8 mouse cellular contexts compared by ENCODE assay signal in genomic region chr3:88686734-88687611, GRCm38 (mm10). TPM values are rescaled to one million over a fixed set of nuclear protein-coding genes. Genes with fewer than 3 reads are reported as not detected.
A peak's percentile ranks its signal among the peaks of the same experiment; 100 is the strongest.
DNase-seq lines count a peak whose midpoint lies in the region; ATAC-seq and TF ChIP-seq lines count a peak whose summit lies in the region.

No protein-coding gene starts in this region.

- 57% methylated on average over 13 of the region's 13 CpGs for WGBS in neural tube, embryonic 11.5 days
- WGBS in intestine, postnatal 0 days = 8% methylated on average over 13 of the region's 13 CpGs
- WGBS in neural tube, embryonic 15.5 days = 50% methylated on average over 13 of the region's 13 CpGs

- no peak for TF ChIP-seq CTCF in intestine, postnatal 0 days (IDR thresholded peaks at IDR 0.05; ENCODE audit: low read depth)

- H3K27me3 ChIP-seq in neural tube, embryonic 11.5 days (ENCODE audit: control insufficient read depth, insufficient read depth, low read length) = no peaks in the 10 kb centered on the region
- H3K27me3 ChIP-seq in intestine, postnatal 0 days (replicated peaks; ENCODE audit: control insufficient read depth, insufficient read depth, low read length) = no peaks in the 10 kb centered on the region
- no peaks in the 10 kb centered on the region for H3K27me3 ChIP-seq in neural tube, embryonic 15.5 days (replicated peaks)

- H3K36me3 ChIP-seq in neural tube, embryonic 11.5 days (ENCODE audit: control insufficient read depth, insufficient read depth, low read length) = peaks cover 18% of the 10 kb centered on the region
- peaks cover 31% of the 10 kb centered on the region for H3K36me3 ChIP-seq in intestine, postnatal 0 days (ENCODE audit: control insufficient read depth, insufficient read depth)
- H3K36me3 ChIP-seq in neural tube, embryonic 15.5 days = peaks cover 36% of the 10 kb centered on the region

- peak; percentile 28 to 64 for DNase-seq in adrenal gland, adult (ENCODE audit: inconsistent age in 2 of 2, low spot score in 1 of 2)
- DNase-seq in adrenal gland, postnatal 25 days = no peak
- DNase-seq in neural tube, embryonic 11.5 days (ENCODE audit: low spot score) = no peak
- DNase-seq in neural tube, embryonic 10.5 days (ENCODE audit: extremely low spot score, low spot score) = no peak
- no peak for DNase-seq in urinary bladder, postnatal 4 days (ENCODE audit: low spot score in 2 of 2)
- no peak for DNase-seq in layer of hippocampus, postnatal 14 days (ENCODE audit: low spot score in 2 of 2)

- no peak for ATAC-seq in neural tube, embryonic 11.5 days (ENCODE audit: insufficient read depth, low FRiP score, low TSS enrichment)
- no peak for ATAC-seq in intestine, postnatal 0 days
- no peak for ATAC-seq in neural tube, embryonic 15.5 days (ENCODE audit: low FRiP score)

- H3K9me3 ChIP-seq in neural tube, embryonic 11.5 days (ENCODE audit: control insufficient read depth, low read length) = no peaks in the 10 kb centered on the region
- H3K9me3 ChIP-seq in intestine, postnatal 0 days (ENCODE audit: control insufficient read depth) = no peaks in the 10 kb centered on the region
- H3K9me3 ChIP-seq in neural tube, embryonic 15.5 days (replicated peaks) = no peaks in the 10 kb centered on the region

- peak overlapping the region; percentile 93 for H3K4me2 ChIP-seq in neural tube, embryonic 11.5 days (ENCODE audit: low read depth)
- peak overlapping the region; percentile 84 for H3K4me2 ChIP-seq in intestine, postnatal 0 days (replicated peaks; ENCODE audit: low read depth)
- peak overlapping the region; percentile 67 for H3K4me2 ChIP-seq in neural tube, embryonic 15.5 days

- H3K4me3 ChIP-seq in neural tube, embryonic 11.5 days (ENCODE audit: low read depth, low read length) = peak overlapping the region; percentile 98
- peak overlapping the region; percentile 98 for H3K4me3 ChIP-seq in intestine, postnatal 0 days (ENCODE audit: low read depth, low read length)
- H3K4me3 ChIP-seq in neural tube, embryonic 15.5 days (replicated peaks) = peak overlapping the region; percentile 63

- H3K27ac ChIP-seq in neural tube, embryonic 11.5 days (ENCODE audit: low read depth, low read length) = no peak overlapping the region
- H3K27ac ChIP-seq in intestine, postnatal 0 days (ENCODE audit: low read depth, low read length) = 0 out of 2 replicates have a peak overlapping the region, but pooled peaks have one; percentile 21
- peak overlapping the region; percentile 98; the same call in 1 of the 2 replicates for H3K27ac ChIP-seq in neural tube, embryonic 15.5 days (replicated peaks)

- H3K4me1 ChIP-seq in neural tube, embryonic 11.5 days (ENCODE audit: control insufficient read depth, insufficient read depth, low read length) = peaks cover 12% of the 10 kb centered on the region
- H3K4me1 ChIP-seq in intestine, postnatal 0 days (replicated peaks; ENCODE audit: control insufficient read depth, insufficient read depth, low read length) = no peaks in the 10 kb centered on the region
- peaks cover 19% of the 10 kb centered on the region for H3K4me1 ChIP-seq in neural tube, embryonic 15.5 days

- peak overlapping the region; percentile 96 for H3K9ac ChIP-seq in neural tube, embryonic 11.5 days (ENCODE audit: low read length)
- peak overlapping the region; percentile 96 for H3K9ac ChIP-seq in intestine, postnatal 0 days (ENCODE audit: low read depth, low read length)
- peak overlapping the region; percentile 94 for H3K9ac ChIP-seq in neural tube, embryonic 15.5 days (replicated peaks)

RNA-seq across cellular contexts. Expression of gene Khdc4, which starts 1.4 kb away (rescaled TPM):
- 64.9 and 69.4 TPM in 2 replicates for total RNA-seq in adrenal gland, postnatal 25 days (2021)
- 111 TPM in 2 replicates for polyA plus RNA-seq in neural tube, embryonic 11.5 days (2014; fragmentation: Nextera tagmentation; extraction: Ambion mirVana)
- 35.7 and 38.6 TPM in 2 replicates for polyA plus RNA-seq in intestine, postnatal 0 days (2015; fragmentation: Nextera tagmentation; extraction: Ambion mirVana)
- 85.9 and 87.4 TPM in 2 replicates for polyA plus RNA-seq in neural tube, embryonic 15.5 days (2015; fragmentation: Nextera tagmentation; extraction: Ambion mirVana)
- total RNA-seq in layer of hippocampus, postnatal 14 days (2021) = 10 to 100 TPM; 51.5 to 61.6 TPM

RNA-seq across cellular contexts. Expression of gene Rit1, which starts 29.7 kb away (rescaled TPM):
- total RNA-seq in adrenal gland, postnatal 25 days (2021) = 48.7 and 65.4 TPM in 2 replicates
- polyA plus RNA-seq in neural tube, embryonic 11.5 days (2014; fragmentation: Nextera tagmentation; extraction: Ambion mirVana) = 50.3 and 52.3 TPM in 2 replicates
- polyA plus RNA-seq in intestine, postnatal 0 days (2015; fragmentation: Nextera tagmentation; extraction: Ambion mirVana) = 48.8 and 50.2 TPM in 2 replicates
- 58.7 and 67.5 TPM in 2 replicates for polyA plus RNA-seq in neural tube, embryonic 15.5 days (2015; fragmentation: Nextera tagmentation; extraction: Ambion mirVana)
- total RNA-seq in layer of hippocampus, postnatal 14 days (2021) = 10 to 100 TPM; 49.7 to 57.7 TPM

RNA-seq across cellular contexts. Expression of gene Rxfp4, which starts 34.0 kb away (rescaled TPM):
- total RNA-seq in adrenal gland, postnatal 25 days (2021) = not detected in 2 replicates
- not detected in 2 replicates for polyA plus RNA-seq in neural tube, embryonic 11.5 days (2014; fragmentation: Nextera tagmentation; extraction: Ambion mirVana)
- not detected in 2 replicates for polyA plus RNA-seq in intestine, postnatal 0 days (2015; fragmentation: Nextera tagmentation; extraction: Ambion mirVana)
- not detected in 2 replicates for polyA plus RNA-seq in neural tube, embryonic 15.5 days (2015; fragmentation: Nextera tagmentation; extraction: Ambion mirVana)
- total RNA-seq in layer of hippocampus, postnatal 14 days (2021) = not detected

Comparison
In these comparisons a context has a peak if more than half of its experiments do, and no peak if none do; other contexts are left out.
1. DNase-seq: peak in adrenal gland, adult (2 of 2); none in adrenal gland, postnatal 25 days (single experiment), neural tube, embryonic 11.5 days (single experiment), neural tube, embryonic 10.5 days (single experiment), urinary bladder, postnatal 4 days (0 of 2) and layer of hippocampus, postnatal 14 days (0 of 2).
2. Peak in every context shown above with its lines, with median percentiles within 50 percentile points of each other: H3K4me2 ChIP-seq, H3K4me3 ChIP-seq and H3K9ac ChIP-seq.